Mouse (Mus musculus) midbrain, embryonic 11.5 days (tissue): Measurements from ENCODE around the gene Lrrc74a. TPM values are rescaled to one million over a fixed set of nuclear protein-coding genes. Genes with fewer than 3 reads are reported as not detected.

Experiments
- ATAC-seq: fragments of 200-750 bp; cut with Nextera tagmentation; 2 replicates; pipeline ENCODE4 v1.8.0; 2017; ENCODE audit warnings: moderate TSS enrichment, moderate library complexity; ENCODE audit not compliant: low FRiP score
- DNase-seq: peaks from one replicate; pipeline ENCODE4 v3.0.0; 2015; ENCODE audit warnings: low spot score; ENCODE audit errors: missing footprints
- H3K27ac ChIP-seq: fragments of 300-500 bp; sonication (generic); 2 replicates; pipeline ENCODE4 v1.5.1; 2014; ENCODE audit warnings: low read depth, low read length
- H3K27me3 ChIP-seq: fragments of 300-500 bp; sonication (generic); 2 replicates; pipeline ENCODE4 v1.6.1; 2014; ENCODE audit warnings: mild to moderate bottlenecking, low read length, moderate library complexity, mixed read lengths; ENCODE audit not compliant: control insufficient read depth, insufficient read depth
- H3K36me3 ChIP-seq: fragments of 300-500 bp; sonication (generic); 2 replicates; pipeline ENCODE4 v1.6.1; 2014; ENCODE audit warnings: mild to moderate bottlenecking, low read length, moderate library complexity, mixed read lengths; ENCODE audit not compliant: control insufficient read depth, insufficient read depth
- H3K4me1 ChIP-seq: fragments of 300-500 bp; sonication (generic); 2 replicates; pipeline ENCODE4 v1.6.1; 2014; ENCODE audit warnings: low read length; ENCODE audit not compliant: control insufficient read depth, insufficient read depth
- H3K4me2 ChIP-seq: fragments of 300-500 bp; sonication (generic); 2 replicates; pipeline ENCODE4 v1.6.1; 2014; ENCODE audit warnings: mild to moderate bottlenecking, moderate library complexity
- H3K4me3 ChIP-seq: fragments of 300-500 bp; sonication (generic); 2 replicates; pipeline ENCODE4 v1.5.1; 2014; ENCODE audit warnings: low read depth, low read length
- H3K9ac ChIP-seq: fragments of 300-500 bp; sonication (generic); 2 replicates; pipeline ENCODE4 v1.6.1; 2014; ENCODE audit warnings: low read length
- H3K9me3 ChIP-seq: fragments of 300-500 bp; sonication (generic); 2 replicates; pipeline ENCODE4 v1.6.1; 2016; ENCODE audit warnings: low read length; ENCODE audit not compliant: control insufficient read depth
- WGBS: fragments of 180-500 bp; shearing (Covaris S2); extraction: QIAGEN DNeasy Blood & Tissue Kit; methylation state at CpG from one replicate; pipeline ENCODE4 v1.1.7; 2014; 5-methylcytosine and 5-hydroxymethylcytosine counted together
- polyA plus RNA-seq: library from polyadenylated mRNA; unstranded; fragments of >200 nt; fragmentation: Nextera tagmentation; extraction: Ambion mirVana; gene quantifications from 2 replicates; pipeline ENCODE4 v1.2.1, GENCODE M21; 2014

Lrrc74a gene
- polyA plus RNA-seq, 1 experiment from 2014 or later = not detected

DNA sequence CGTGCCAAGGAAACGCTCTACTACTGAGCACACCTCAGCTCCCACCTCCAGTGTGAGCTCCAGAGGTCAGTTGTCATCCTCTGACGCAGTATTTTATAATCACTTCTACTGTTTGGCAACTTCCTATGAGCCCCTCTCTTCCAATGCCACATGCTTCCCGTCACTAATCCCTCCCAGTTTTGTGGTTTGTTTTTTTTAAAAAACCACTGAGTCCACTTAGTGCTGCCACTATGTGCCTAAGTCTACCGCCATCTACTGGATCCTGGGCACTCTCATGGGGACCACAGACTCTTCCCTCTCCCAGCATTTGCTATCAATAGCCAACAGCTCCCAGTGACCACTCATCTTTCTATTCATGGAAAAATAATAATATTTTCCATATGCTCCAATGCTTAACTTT lies 20.1 kb upstream of the Lrrc74a start:
- 74% methylated on average over 5 of the region's 5 CpGs for WGBS
- H3K9me3 ChIP-seq = no peaks in the 10 kb centered on the region
- DNase-seq (no peak), ATAC-seq (no peak)
- H3K36me3 ChIP-seq = no peaks in the 10 kb centered on the region
- no peak overlapping the region for H3K27ac ChIP-seq
- H3K4me2 ChIP-seq = no peak overlapping the region
- H3K9ac ChIP-seq = no peak overlapping the region
- no peak overlapping the region for H3K4me3 ChIP-seq
- H3K27me3 ChIP-seq = no peaks in the 10 kb centered on the region
- H3K4me1 ChIP-seq = no peaks in the 10 kb centered on the region

GRCm38 (mm10) chr12:86715401-86715800 lies 18.8 kb upstream of the Lrrc74a start:
- 0 out of 2 replicates have a peak, but pooled peaks have one; percentile 24 for ATAC-seq
- WGBS = 51% methylated on average over 5 of the region's 5 CpGs

DNA sequence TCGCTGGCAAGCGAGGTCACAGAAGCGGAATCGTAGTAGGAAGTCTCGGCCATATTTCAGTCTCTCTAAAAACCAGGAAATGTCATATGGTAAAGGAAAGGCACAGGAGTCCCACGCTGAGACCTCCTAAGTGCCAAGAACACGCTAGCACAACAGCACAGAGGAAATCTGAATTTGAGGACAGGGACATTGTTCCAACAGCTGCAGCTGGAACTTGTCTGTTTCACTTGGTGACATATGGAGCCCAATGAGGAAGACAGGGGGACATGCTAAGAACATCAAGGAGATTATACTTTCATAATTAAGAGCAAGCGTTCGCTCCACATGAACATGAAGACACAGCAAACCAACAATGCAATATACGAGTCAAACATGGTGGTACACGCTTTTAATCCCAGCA lies 17.2 kb upstream of the Lrrc74a start:
- Histone ChIP-seq H3K4me2 (no peak overlapping the region), H3K27me3 (no peaks in the 10 kb centered on the region), H3K4me1 (no peaks in the 10 kb centered on the region), H3K27ac (no peak overlapping the region), H3K9me3 (no peaks in the 10 kb centered on the region), H3K9ac (no peak overlapping the region), H3K36me3 (no peaks in the 10 kb centered on the region), H3K4me3 (no peak overlapping the region)
- ATAC-seq (no peak), DNase-seq (no peak)
- whole genome bisulfite sequencing = 93% methylated on average over 11 of the region's 11 CpGs

More at GRCm38 (mm10) chr12:86715401-86715800, 18.8 kb upstream of the Lrrc74a start:
- peak; percentile 98 for DNase-seq
- no peak overlapping the region for H3K9ac ChIP-seq
- H3K9me3 ChIP-seq = no peaks in the 10 kb centered on the region
- H3K27me3 ChIP-seq = no peaks in the 10 kb centered on the region
- H3K4me1 ChIP-seq = no peaks in the 10 kb centered on the region
- H3K27ac ChIP-seq = no peak overlapping the region
- H3K4me2 ChIP-seq = no peak overlapping the region
- H3K4me3 ChIP-seq = no peak overlapping the region
- no peaks in the 10 kb centered on the region for H3K36me3 ChIP-seq

DNA sequence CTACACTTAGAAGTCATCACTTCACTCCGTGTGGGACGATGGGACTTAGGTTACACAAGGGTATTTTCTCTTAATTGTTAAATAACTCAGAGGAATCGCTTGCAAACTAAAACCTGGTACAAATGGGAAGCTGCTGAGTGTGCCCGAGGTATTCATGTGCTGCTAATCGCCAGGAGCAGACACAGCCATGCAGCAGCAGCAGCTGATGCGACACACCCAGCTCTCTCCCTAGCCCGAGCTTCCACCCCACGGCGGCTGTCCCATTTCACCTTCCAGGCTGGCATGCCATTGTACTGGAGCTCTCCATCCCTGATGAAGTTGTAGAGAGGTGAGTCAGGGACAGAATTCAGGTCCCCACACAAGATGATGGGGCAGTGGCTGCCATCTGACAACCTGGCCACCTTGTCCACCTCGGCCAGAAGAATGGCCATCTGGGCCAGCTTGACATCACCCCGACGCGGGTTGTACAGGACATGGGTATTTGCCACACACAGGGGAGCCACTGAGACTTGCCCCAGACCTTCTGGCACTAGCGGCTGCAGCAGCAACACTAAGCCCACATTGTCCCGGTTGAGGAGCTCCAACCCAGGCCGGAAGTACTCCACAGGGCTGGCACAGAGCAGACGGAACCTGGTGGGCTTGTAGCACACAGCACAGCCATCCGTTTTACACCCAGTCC lies 14.1 kb upstream of the Lrrc74a start:
- H3K36me3 ChIP-seq = no peaks in the 10 kb centered on the region
- no peak overlapping the region for H3K4me2 ChIP-seq
- no peaks in the 10 kb centered on the region for H3K9me3 ChIP-seq
- no peaks in the 10 kb centered on the region for H3K27me3 ChIP-seq
- WGBS = 89% methylated on average over 18 of the region's 18 CpGs
- H3K4me3 ChIP-seq = no peak overlapping the region
- ATAC-seq = no peak
- no peak overlapping the region for H3K27ac ChIP-seq
- no peak for DNase-seq
- no peak overlapping the region for H3K9ac ChIP-seq
- H3K4me1 ChIP-seq = peaks cover 1% of the 10 kb centered on the region

DNA sequence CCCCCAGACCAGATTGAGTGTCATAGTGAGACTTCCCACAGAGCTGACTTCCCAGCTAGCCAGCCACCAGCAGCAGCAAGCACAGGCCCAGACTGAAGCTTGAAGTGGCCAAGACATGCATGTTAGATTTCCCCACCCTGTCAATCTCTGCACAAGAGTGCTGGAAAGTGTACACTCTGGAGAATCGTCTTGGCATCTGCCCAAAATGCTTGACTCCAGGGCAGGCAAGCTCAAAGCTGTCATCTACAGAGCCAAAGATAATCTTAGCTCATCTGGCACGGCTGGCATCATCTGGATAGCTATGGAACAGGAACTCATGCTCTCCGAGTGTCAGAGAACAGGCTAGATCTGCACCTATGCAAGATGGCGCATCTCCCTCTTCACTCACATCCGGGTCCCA lies 12.7 kb upstream of the Lrrc74a start:
- H3K4me2 ChIP-seq = no peak overlapping the region
- no peak overlapping the region for H3K27ac ChIP-seq
- H3K4me3 ChIP-seq = no peak overlapping the region
- no peaks in the 10 kb centered on the region for H3K9me3 ChIP-seq
- peaks cover 3% of the 10 kb centered on the region for H3K4me1 ChIP-seq
- H3K27me3 ChIP-seq = no peaks in the 10 kb centered on the region
- no peak overlapping the region for H3K9ac ChIP-seq
- no peaks in the 10 kb centered on the region for H3K36me3 ChIP-seq
- 89% methylated on average over 5 of the region's 5 CpGs for WGBS
- DNase-seq = no peak
- no peak for ATAC-seq

- no peak overlapping the region for H3K27ac ChIP-seq
- H3K4me2 ChIP-seq = no peak overlapping the region
- H3K4me1 ChIP-seq = peaks cover 3% of the 10 kb centered on the region
- no peak overlapping the region for H3K9ac ChIP-seq
- no peaks in the 10 kb centered on the region for H3K9me3 ChIP-seq
- ATAC-seq = no peak
- 88% methylated on average over 2 of the region's 2 CpGs for WGBS
- no peak overlapping the region for H3K4me3 ChIP-seq
- no peaks in the 10 kb centered on the region for H3K27me3 ChIP-seq
- no peak for DNase-seq
- H3K36me3 ChIP-seq = no peaks in the 10 kb centered on the region
These were observed 9.9 kb upstream of the Lrrc74a start for GRCm38 (mm10) chr12:86724300-86724699.

- under 1% methylated on average over 19 of the region's 19 CpGs for WGBS
These were observed 8.5 kb upstream of the Lrrc74a start for GRCm38 (mm10) chr12:86725706-86726105.

GRCm38 (mm10) chr12:86726120-86726640 lies 8.0 kb upstream of the Lrrc74a start, which contains the start of gene Angel1:
Gene Angel1, minus strand, starts transcription at chr12:86726460.
- no peaks in the 10 kb centered on the region for H3K9me3 ChIP-seq
- peaks cover 3% of the 10 kb centered on the region for H3K4me1 ChIP-seq
- H3K4me2 ChIP-seq = peak within 1 kb of the TSS; percentile 96
- H3K27me3 ChIP-seq = no peaks in the 10 kb centered on the region
- ATAC-seq = peak; percentile 99
- H3K9ac ChIP-seq = peak within 1 kb of the TSS; percentile 76
- no peaks in the 10 kb centered on the region for H3K36me3 ChIP-seq
- peak; percentile 99 for DNase-seq
- 0% methylated on average over 44 of the region's 44 CpGs for WGBS
- peak within 1 kb of the TSS; percentile 72 for H3K4me3 ChIP-seq
- no peak within 1 kb of the TSS for H3K27ac ChIP-seq

More at GRCm38 (mm10) chr12:86725706-86726105, 8.5 kb upstream of the Lrrc74a start:
- no peaks in the 10 kb centered on the region for H3K9me3 ChIP-seq
- H3K4me2 ChIP-seq = peak overlapping the region; percentile 96
- H3K27me3 ChIP-seq = no peaks in the 10 kb centered on the region
- peak overlapping the region; percentile 76 for H3K9ac ChIP-seq
- peak overlapping the region; percentile 72 for H3K4me3 ChIP-seq
- H3K27ac ChIP-seq = no peak overlapping the region
- DNase-seq (no peak), ATAC-seq (peak; percentile 20; the same call in 1 of the 2 replicates)
- H3K4me1 ChIP-seq = peaks cover 3% of the 10 kb centered on the region
- no peaks in the 10 kb centered on the region for H3K36me3 ChIP-seq

DNA sequence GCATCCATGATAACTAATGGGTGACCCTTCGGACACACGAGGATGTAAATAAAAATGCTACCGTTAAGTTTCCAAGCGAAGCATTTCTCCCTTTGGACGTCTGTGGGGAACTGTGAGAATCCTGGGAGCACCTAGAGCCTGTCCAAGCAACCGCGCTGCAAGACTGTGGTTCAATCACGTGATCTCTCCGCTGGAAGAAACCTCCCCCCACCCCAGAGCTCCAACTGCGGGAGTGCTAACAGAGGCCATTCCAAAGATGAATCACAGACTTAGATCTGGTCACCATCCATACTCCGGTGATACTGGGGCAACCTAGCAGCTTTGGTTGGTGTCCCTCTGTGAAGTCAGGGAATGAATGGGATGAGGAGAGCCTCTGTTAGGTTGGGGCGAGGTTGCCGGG lies 26.9 kb downstream of the Lrrc74a start:
- Histone ChIP-seq H3K4me1 (no peaks in the 10 kb centered on the region), H3K4me3 (no peak overlapping the region), H3K27ac (no peak overlapping the region), H3K4me2 (no peak overlapping the region), H3K36me3 (no peaks in the 10 kb centered on the region), H3K9ac (no peak overlapping the region), H3K9me3 (no peaks in the 10 kb centered on the region), H3K27me3 (no peaks in the 10 kb centered on the region)
- DNase-seq = peak; percentile 79
- 73% methylated on average over 13 of the region's 13 CpGs for WGBS
- no peak for ATAC-seq
